Mouse (Mus musculus): ENCODE measurements around the gene Gm13083. TPM values are rescaled to one million over a fixed set of nuclear protein-coding genes. Genes with fewer than 3 reads are reported as not detected.
"Not testable (repeated sequence)": the region's sequence is repeated elsewhere in the genome, so short reads cannot be mapped to it uniquely, and the experiment has no call there.

Gm13083 gene
- not detected in 2 replicates for polyA plus RNA-seq (2014; fragmentation: Nextera tagmentation; extraction: Ambion mirVana)

DNA sequence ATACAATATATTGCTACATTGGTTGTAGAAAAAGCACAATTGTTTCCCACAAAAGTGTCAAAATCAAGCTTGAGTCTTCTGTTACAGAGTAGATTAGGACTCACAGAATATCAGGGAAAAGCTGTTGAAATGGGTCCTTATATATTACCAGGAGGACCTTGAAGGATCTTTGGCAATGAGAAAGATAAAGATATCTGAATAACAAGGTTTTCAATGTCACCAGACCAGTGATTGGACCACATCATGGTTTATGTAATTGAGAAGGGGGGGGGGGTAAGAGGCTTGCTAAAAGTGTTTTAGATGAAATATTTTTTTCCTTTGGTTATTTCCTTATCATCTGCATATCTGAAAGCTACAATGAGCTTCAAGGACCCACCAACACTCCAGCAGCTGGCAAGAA lies at the start of gene Gm13083:
Gene Gm13083, plus strand, starts transcription at position 301 of the 400 bp plus-strand sequence.
- not testable (repeated sequence) for DNase-seq; H3K9ac ChIP-seq (replicated peaks; ENCODE audit: low read length); H3K4me3 ChIP-seq (replicated peaks; ENCODE audit: low read depth, low read length); H3K36me3 ChIP-seq (ENCODE audit: control insufficient read depth, insufficient read depth, low read length); ATAC-seq (ENCODE audit: low FRiP score, low TSS enrichment); H3K27ac ChIP-seq (replicated peaks; ENCODE audit: low read depth, low read length); H3K4me1 ChIP-seq (ENCODE audit: control insufficient read depth, insufficient read depth, low read length); H3K9me3 ChIP-seq (ENCODE audit: control insufficient read depth, low read length); H3K4me2 ChIP-seq (ENCODE audit: low read length); H3K27me3 ChIP-seq (ENCODE audit: control insufficient read depth, insufficient read depth, low read length)

DNA sequence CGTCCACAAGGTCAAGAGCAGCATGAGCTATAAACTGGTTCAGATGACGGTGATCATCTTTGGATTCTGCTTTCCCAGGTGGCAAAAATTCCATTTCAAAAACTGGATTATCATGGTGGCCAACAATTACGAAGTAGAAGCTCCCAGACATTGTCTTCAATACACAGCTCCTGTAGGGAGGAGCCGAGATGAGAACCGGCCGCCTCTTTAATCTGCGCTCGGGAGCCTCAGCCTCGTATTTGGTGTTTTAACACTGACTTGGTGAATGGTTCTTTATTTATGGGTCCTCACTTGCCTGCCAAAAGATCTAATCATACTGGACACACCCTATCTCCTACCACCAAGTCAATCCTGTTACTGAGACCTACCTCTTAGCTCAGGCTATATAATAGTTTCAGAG lies 2.9 kb upstream of the Gm13083 start:
- not testable (repeated sequence) for ATAC-seq (ENCODE audit: low FRiP score, low TSS enrichment); H3K27ac ChIP-seq (replicated peaks; ENCODE audit: low read depth, low read length); H3K9ac ChIP-seq (replicated peaks; ENCODE audit: low read length); DNase-seq; H3K27me3 ChIP-seq (ENCODE audit: control insufficient read depth, insufficient read depth, low read length); H3K4me3 ChIP-seq (replicated peaks; ENCODE audit: low read depth, low read length); H3K9me3 ChIP-seq (ENCODE audit: control insufficient read depth, low read length); H3K4me2 ChIP-seq (ENCODE audit: low read length); H3K4me1 ChIP-seq (ENCODE audit: control insufficient read depth, insufficient read depth, low read length); H3K36me3 ChIP-seq (ENCODE audit: control insufficient read depth, insufficient read depth, low read length)
- 86% methylated on average over 9 of the region's 9 CpGs for WGBS

DNA sequence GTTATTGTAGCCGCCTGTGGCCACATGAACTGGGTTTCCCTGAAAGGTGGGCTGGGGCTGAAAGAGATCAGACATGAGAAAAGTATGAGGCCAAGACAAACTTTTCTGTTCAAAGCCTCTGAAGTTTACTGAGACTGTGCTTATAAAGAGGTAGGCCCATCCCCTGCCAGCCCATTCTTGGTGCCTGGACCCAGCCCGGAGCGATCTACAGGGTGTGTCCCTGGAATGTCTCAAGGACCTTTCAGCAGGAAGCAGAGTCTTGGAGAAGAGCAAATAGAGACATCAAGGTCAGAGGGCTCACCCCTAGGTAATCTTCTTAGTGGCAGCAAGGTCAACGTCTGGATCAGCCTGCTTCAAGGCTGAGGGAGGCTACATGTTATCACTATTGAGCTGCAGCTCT lies 3.3 kb downstream of the Gm13083 start:
- WGBS, result 81% methylated on average over 4 of the region's 4 CpGs
- not testable (repeated sequence) for H3K27ac ChIP-seq (replicated peaks; ENCODE audit: low read depth, low read length); H3K4me3 ChIP-seq (replicated peaks; ENCODE audit: low read depth, low read length); H3K36me3 ChIP-seq (ENCODE audit: control insufficient read depth, insufficient read depth, low read length); ATAC-seq (ENCODE audit: low FRiP score, low TSS enrichment); H3K9me3 ChIP-seq (ENCODE audit: control insufficient read depth, low read length); H3K27me3 ChIP-seq (ENCODE audit: control insufficient read depth, insufficient read depth, low read length); H3K4me2 ChIP-seq (ENCODE audit: low read length); H3K9ac ChIP-seq (replicated peaks; ENCODE audit: low read length); DNase-seq; H3K4me1 ChIP-seq (ENCODE audit: control insufficient read depth, insufficient read depth, low read length)

GRCm38 (mm10) chr4:143657146-143657545 lies 42.3 kb downstream of the Gm13083 start, which contains the start of gene Gm13088:
Gm13088 (minus strand) TSS chr4:143657246.
- not testable (repeated sequence) for H3K4me2 ChIP-seq (ENCODE audit: low read length); DNase-seq

More at GRCm38 (mm10) chr4:143657146-143657545, 42.3 kb downstream of the Gm13083 start, which contains the start of gene Gm13088:
- H3K4me1 ChIP-seq (ENCODE audit: control insufficient read depth, insufficient read depth, low read length); H3K27ac ChIP-seq (replicated peaks; ENCODE audit: low read depth, low read length); H3K4me3 ChIP-seq (replicated peaks; ENCODE audit: low read depth, low read length); H3K36me3 ChIP-seq (ENCODE audit: control insufficient read depth, insufficient read depth, low read length); ATAC-seq (ENCODE audit: low FRiP score, low TSS enrichment); H3K27me3 ChIP-seq (ENCODE audit: control insufficient read depth, insufficient read depth, low read length); H3K9ac ChIP-seq (replicated peaks; ENCODE audit: low read length); H3K9me3 ChIP-seq (ENCODE audit: control insufficient read depth, low read length): not testable (repeated sequence)

Other genes with a start within 250 kb of the Gm13083 start
- not detected in 2 replicates for gene Pramel1, start 220.6 kb upstream of the Gm13083 start, polyA plus RNA-seq (2014; fragmentation: Nextera tagmentation; extraction: Ambion mirVana)
- gene Pramef8, start 202.6 kb upstream of the Gm13083 start, polyA plus RNA-seq (2014; fragmentation: Nextera tagmentation; extraction: Ambion mirVana), result 14.2 and 22.4 TPM in 2 replicates
- gene Oog4, start 164.7 kb upstream of the Gm13083 start, polyA plus RNA-seq (2014; fragmentation: Nextera tagmentation; extraction: Ambion mirVana), result not detected in 2 replicates
- gene Gm13043, start 103.7 kb upstream of the Gm13083 start, polyA plus RNA-seq (2014; fragmentation: Nextera tagmentation; extraction: Ambion mirVana), result not detected in 2 replicates
- not detected in 2 replicates for gene Gm13040, start 79.0 kb upstream of the Gm13083 start, polyA plus RNA-seq (2014; fragmentation: Nextera tagmentation; extraction: Ambion mirVana)
- gene BC080695, start 63.3 kb upstream of the Gm13083 start, polyA plus RNA-seq (2014; fragmentation: Nextera tagmentation; extraction: Ambion mirVana), result not detected in 2 replicates
- not detected in 2 replicates for gene Gm13057, start 63.3 kb upstream of the Gm13083 start, polyA plus RNA-seq (2014; fragmentation: Nextera tagmentation; extraction: Ambion mirVana)
- gene Gm13088, start 42.2 kb downstream of the Gm13083 start, polyA plus RNA-seq (2014; fragmentation: Nextera tagmentation; extraction: Ambion mirVana), result not detected in 2 replicates
- not detected in 2 replicates for gene Gm13089, start 87.7 kb downstream of the Gm13083 start, polyA plus RNA-seq (2014; fragmentation: Nextera tagmentation; extraction: Ambion mirVana)
- gene Gm13078, start 104.5 kb downstream of the Gm13083 start, polyA plus RNA-seq (2014; fragmentation: Nextera tagmentation; extraction: Ambion mirVana), result not detected in 2 replicates
- not detected in 2 replicates for gene Gm13023, start 174.3 kb downstream of the Gm13083 start, polyA plus RNA-seq (2014; fragmentation: Nextera tagmentation; extraction: Ambion mirVana)
- not detected in 2 replicates for gene Gm13084, start 201.1 kb downstream of the Gm13083 start, polyA plus RNA-seq (2014; fragmentation: Nextera tagmentation; extraction: Ambion mirVana)
- gene Gm13103, start 231.5 kb downstream of the Gm13083 start, polyA plus RNA-seq (2014; fragmentation: Nextera tagmentation; extraction: Ambion mirVana), result not detected in 2 replicates